Mouse (Mus musculus): ENCODE measurements around the gene Ap5m1. TPM values are rescaled to one million over a fixed set of nuclear protein-coding genes. Genes with fewer than 3 reads are reported as not detected.
"Not testable (repeated sequence)": the region's sequence is repeated elsewhere in the genome, so short reads cannot be mapped to it uniquely, and the experiment has no call there.

Ap5m1 gene
- polyA plus RNA-seq, 1 experiment from 2014 or later: 23.6 TPM

DNA sequence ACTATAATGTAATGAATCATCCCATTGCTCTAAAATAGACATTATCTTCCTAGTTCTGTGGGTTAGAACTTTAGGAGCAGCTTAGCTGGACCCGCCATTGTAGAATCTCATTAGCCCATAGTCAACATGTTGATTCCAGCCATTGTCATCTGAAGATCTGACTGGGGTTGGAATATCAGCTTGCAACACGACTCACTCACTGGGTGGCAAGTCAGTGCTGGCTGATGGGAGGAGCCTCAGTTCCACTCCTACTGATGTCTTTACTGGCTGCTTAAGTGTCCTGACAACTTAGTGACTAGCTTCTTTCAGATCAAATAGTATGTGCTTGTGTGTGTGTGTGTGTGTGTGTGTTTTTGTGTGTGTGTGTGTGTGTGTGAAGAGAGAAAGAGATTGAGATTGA lies 8.5 kb downstream of the Ap5m1 start:
- WGBS: 73% methylated on average over 2 of the region's 2 CpGs
- H3K4me3 ChIP-seq (replicated peaks): no peak overlapping the region
- no peaks in the 10 kb centered on the region for H3K9me3 ChIP-seq
- no peak overlapping the region for H3K27ac ChIP-seq
- no peaks in the 10 kb centered on the region for H3K27me3 ChIP-seq (replicated peaks)
- H3K4me2 ChIP-seq: no peak overlapping the region
- peaks cover 3% of the 10 kb centered on the region; the same call in 1 of the 2 replicates for H3K36me3 ChIP-seq
- H3K4me1 ChIP-seq: no peaks in the 10 kb centered on the region
- no peak for ATAC-seq (ENCODE audit: insufficient read depth, low FRiP score, low read depth)
- H3K9ac ChIP-seq: no peak overlapping the region

DNA sequence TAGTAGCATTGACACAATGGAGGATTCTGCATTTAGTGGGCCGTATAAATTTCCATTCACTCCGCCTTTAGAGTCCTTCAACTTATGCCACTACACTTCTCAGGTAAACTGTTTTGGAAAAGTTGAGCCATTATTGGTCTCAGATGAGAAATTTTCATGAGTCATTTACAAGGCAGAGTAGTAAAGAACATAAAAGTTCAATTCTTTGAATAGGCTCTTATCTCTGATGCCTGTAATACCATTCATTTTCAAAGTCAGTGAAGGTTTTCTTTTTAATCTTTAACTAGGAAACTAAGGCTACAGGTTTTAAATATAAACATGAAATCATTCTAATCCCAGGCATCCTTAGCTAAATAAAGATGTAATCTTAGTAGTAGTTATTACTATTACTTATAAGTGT lies 12.9 kb downstream of the Ap5m1 start:
- Histone ChIP-seq H3K9ac (no peak overlapping the region), H3K4me2 (no peak overlapping the region), H3K4me3 (replicated peaks) (no peak overlapping the region), H3K36me3 (0 out of 2 replicates have a peak, but pooled peaks cover 3% of the 10 kb centered on the region), H3K9me3 (no peaks in the 10 kb centered on the region), H3K27ac (no peak overlapping the region), H3K4me1 (no peaks in the 10 kb centered on the region), H3K27me3 (replicated peaks) (no peaks in the 10 kb centered on the region)
- 98% methylated on average over 2 of the region's 2 CpGs for WGBS
- no peak for ATAC-seq (ENCODE audit: insufficient read depth, low FRiP score, low read depth)

DNA sequence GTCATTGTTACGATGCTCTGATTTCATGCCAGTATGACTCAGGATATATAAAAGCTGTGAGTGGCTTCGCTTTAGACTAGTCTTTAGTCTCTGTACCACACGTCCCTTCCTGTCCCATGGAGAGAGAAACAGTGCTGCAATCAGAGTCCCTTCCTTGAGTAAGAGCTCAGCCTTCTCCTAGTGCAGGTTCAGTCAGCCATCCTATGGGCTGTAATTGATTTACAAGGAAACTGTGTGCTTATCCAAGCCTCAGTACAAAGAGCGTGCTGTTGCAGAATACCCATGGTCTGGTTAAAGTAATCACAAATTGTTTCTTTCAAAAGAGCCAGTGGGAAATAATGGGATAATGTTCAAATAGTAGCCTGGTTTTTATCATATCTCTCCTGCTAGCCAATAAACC lies 20.6 kb downstream of the Ap5m1 start:
- Histone ChIP-seq H3K36me3 (0 out of 2 replicates have a peak, but pooled peaks cover 3% of the 10 kb centered on the region), H3K9me3 (no peaks in the 10 kb centered on the region), H3K27ac (no peak overlapping the region), H3K4me3 (replicated peaks) (no peak overlapping the region), H3K4me1 (no peaks in the 10 kb centered on the region), H3K9ac (no peak overlapping the region), H3K4me2 (no peak overlapping the region), H3K27me3 (replicated peaks) (no peaks in the 10 kb centered on the region)
- WGBS: 86% methylated on average over 4 of the region's 4 CpGs
- ATAC-seq (ENCODE audit: insufficient read depth, low FRiP score, low read depth): no peak

DNA sequence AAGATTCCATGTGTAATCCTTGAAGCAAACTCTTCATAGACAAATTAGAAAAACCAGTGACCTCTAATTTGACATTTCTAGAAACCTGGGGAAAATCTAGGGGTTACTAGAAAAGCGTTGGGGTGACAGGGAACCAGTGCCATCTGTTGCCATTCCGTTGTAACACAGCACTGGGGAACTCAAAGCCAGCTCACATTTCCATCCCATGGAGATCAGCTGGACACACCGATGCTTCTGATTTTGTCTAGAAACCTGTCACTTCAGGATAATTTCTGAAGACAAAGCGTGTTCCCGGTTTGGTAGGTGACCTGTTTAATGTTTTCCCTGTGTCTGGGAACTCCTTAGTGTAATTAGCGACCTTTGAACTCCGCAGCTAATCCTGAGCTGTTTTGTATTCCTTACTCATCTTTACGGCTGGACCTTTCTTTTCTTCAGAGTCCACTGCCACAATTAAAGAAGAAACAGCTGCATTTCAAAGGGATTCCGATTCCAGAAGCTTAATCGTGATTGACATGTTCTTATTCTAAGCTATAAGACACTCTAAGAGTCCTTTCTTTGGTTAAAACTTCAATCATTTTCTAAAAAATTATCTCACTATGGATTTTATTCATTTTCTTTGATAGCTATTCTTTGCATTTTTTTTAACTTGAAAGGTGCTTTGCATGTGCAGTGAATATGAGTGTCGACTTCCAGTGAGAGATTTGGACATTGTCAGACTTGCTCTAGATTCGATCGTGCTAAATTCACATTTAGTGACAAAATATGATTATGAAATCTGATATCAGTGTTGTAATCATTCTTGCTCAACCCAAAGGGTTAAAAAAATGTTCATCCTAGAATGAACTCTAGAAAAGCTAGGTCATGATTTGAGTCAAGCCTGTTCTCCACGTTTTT lies 22.5 kb downstream of the Ap5m1 start:
- Histone ChIP-seq H3K27me3 (replicated peaks) (no peaks in the 10 kb centered on the region), H3K4me2 (no peak overlapping the region), H3K9ac (no peak overlapping the region), H3K9me3 (no peaks in the 10 kb centered on the region), H3K4me1 (no peaks in the 10 kb centered on the region), H3K27ac (no peak overlapping the region), H3K4me3 (replicated peaks) (no peak overlapping the region), H3K36me3 (0 out of 2 replicates have a peak, but pooled peaks cover 3% of the 10 kb centered on the region)
- 69% methylated on average over 14 of the region's 14 CpGs for WGBS
- ATAC-seq (ENCODE audit: insufficient read depth, low FRiP score, low read depth): no peak

DNA sequence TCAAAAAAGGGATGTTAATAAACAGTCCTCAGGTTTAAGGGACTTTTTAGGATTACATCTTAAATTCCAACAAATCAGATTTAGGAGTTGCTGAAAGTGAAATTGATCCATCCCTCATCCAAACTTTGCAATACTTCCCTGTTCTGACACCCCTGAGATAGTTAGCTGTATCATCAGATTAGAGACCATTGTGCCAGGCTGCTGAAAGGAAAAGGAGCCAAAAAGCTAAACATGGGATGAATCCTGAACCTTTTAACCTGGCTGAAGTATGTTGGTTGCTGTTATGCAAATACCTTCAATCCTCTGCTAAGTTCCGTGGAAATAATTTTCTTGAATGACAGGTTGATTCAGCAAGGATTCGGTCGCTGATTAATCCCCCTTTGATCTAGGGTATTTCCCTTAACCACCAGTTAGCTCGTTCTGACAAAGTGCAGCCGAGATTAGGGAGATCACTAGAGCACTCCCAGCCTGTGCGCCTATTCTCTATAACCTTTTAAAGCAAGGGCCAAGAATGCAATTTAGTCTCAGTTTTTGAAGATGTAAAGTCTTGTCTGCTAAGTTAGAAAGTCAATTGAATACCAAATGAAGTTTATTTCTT lies 23.7 kb downstream of the Ap5m1 start:
- Histone ChIP-seq H3K27me3 (replicated peaks) (no peaks in the 10 kb centered on the region), H3K4me1 (no peaks in the 10 kb centered on the region), H3K27ac (no peak overlapping the region), H3K36me3 (0 out of 2 replicates have a peak, but pooled peaks cover 3% of the 10 kb centered on the region), H3K9ac (no peak overlapping the region), H3K9me3 (no peaks in the 10 kb centered on the region), H3K4me2 (no peak overlapping the region), H3K4me3 (replicated peaks) (no peak overlapping the region)
- WGBS: 25% methylated on average over 6 of the region's 6 CpGs
- ATAC-seq (ENCODE audit: insufficient read depth, low FRiP score, low read depth): no peak

DNA sequence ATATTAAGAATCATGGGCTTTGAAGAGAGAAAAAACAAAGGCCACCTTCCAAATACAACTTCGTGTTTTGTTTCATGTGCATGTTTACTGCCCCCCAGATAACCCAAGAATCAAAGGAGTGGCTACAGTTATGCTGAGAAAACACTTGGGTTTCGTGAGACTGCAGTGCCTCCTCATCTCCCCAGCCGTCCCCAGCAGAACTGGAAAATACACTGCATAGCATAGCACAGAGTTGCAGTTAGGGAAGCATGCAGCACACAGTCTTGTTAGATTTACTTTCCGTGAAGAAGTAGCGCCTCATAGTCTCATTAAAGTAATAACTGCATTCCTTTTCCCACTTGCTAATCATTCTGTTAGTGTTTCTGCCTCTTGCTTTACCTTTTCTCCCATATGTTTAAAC lies 24.2 kb downstream of the Ap5m1 start:
- 59% methylated on average over 5 of the region's 5 CpGs for WGBS
- ATAC-seq (ENCODE audit: insufficient read depth, low FRiP score, low read depth): no peak

DNA sequence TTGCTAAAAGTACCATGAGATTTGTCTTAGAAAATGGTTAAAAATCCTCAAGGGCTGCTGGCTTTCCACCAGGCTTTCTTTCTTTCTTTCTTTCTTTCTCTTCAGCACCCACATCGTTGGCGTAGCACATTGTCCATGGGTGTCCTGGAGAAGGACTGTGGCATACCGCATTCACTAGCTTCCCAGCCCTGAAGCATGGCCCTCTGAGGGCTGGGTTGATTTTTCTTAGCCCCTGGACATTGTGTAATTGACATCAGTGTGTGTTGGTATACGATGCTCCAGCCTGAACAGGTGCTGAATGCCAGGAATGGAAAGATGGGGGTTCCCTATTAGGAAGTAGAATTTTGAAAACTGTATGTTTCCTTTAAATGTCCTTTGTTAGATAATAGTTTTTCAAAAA lies 25.4 kb downstream of the Ap5m1 start:
- H3K9me3 ChIP-seq: no peaks in the 10 kb centered on the region
- no peak overlapping the region for H3K27ac ChIP-seq
- 94% methylated on average over 4 of the region's 4 CpGs for WGBS
- H3K4me1 ChIP-seq: no peaks in the 10 kb centered on the region
- 0 out of 2 replicates have a peak, but pooled peaks cover 3% of the 10 kb centered on the region for H3K36me3 ChIP-seq
- H3K9ac ChIP-seq: no peak overlapping the region
- no peak overlapping the region for H3K4me2 ChIP-seq
- H3K4me3 ChIP-seq (replicated peaks): no peak overlapping the region
- no peaks in the 10 kb centered on the region for H3K27me3 ChIP-seq (replicated peaks)
- ATAC-seq (ENCODE audit: insufficient read depth, low FRiP score, low read depth): no peak

More for the DNA sequence above, 24.2 kb downstream of the Ap5m1 start:
- no peak overlapping the region for H3K27ac ChIP-seq
- H3K9ac ChIP-seq: no peak overlapping the region
- H3K27me3 ChIP-seq (replicated peaks): no peaks in the 10 kb centered on the region
- H3K36me3 ChIP-seq: 0 out of 2 replicates have a peak, but pooled peaks cover 3% of the 10 kb centered on the region
- no peak overlapping the region for H3K4me3 ChIP-seq (replicated peaks)
- H3K4me1 ChIP-seq: no peaks in the 10 kb centered on the region
- H3K4me2 ChIP-seq: no peak overlapping the region
- H3K9me3 ChIP-seq: no peaks in the 10 kb centered on the region

DNA sequence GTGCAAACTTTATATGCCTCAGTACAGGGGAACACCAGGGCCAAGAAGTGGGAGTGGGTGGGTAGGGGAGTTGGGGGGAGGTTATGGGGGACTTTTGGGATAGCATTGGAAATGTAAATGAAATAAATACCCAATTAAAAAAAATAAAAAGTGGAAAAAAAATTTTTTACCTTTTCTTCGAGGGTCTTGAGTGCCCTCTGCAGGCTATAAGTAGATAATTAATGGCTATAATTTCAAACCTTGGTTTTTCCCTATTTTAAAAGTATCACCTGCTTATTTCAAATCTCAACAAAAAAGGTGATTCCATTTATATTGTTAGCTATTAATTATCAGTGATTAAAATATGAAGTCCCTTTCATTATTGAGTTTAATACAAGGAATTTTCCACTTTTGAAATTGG lies 25.9 kb downstream of the Ap5m1 start:
- H3K9ac ChIP-seq; H3K4me2 ChIP-seq; H3K9me3 ChIP-seq; H3K27me3 ChIP-seq (replicated peaks); ATAC-seq (ENCODE audit: insufficient read depth, low FRiP score, low read depth); H3K27ac ChIP-seq; H3K4me3 ChIP-seq (replicated peaks); H3K4me1 ChIP-seq; H3K36me3 ChIP-seq: not testable (repeated sequence)
- WGBS: 45% methylated on average over 1 of the region's 1 CpGs

DNA sequence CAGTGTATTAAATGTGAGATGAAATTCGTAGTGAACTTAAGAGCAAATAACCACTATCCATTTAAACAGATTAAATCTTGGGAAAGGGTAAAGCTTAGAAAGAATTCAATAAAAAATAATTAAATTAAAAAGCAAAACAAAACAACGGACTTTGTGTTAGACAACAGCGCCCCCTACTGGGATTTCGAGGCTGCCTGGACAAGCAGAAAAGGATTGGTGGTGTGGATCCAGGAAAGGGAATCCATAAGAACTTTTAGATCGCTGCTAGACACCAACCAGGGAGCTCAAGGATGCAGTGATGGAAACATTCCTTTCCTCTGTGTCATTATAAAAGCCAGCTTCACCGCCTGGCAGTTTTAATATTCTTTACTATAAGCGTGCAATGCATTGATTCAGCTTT lies 52.5 kb downstream of the Ap5m1 start:
- Histone ChIP-seq H3K9me3 (no peaks in the 10 kb centered on the region), H3K9ac (no peak overlapping the region), H3K36me3 (no peaks in the 10 kb centered on the region), H3K27ac (no peak overlapping the region), H3K27me3 (replicated peaks) (no peaks in the 10 kb centered on the region), H3K4me1 (no peaks in the 10 kb centered on the region), H3K4me2 (no peak overlapping the region), H3K4me3 (replicated peaks) (no peak overlapping the region)
- no peak for ATAC-seq (ENCODE audit: insufficient read depth, low FRiP score, low read depth)
- WGBS: 11% methylated on average over 7 of the region's 7 CpGs

DNA sequence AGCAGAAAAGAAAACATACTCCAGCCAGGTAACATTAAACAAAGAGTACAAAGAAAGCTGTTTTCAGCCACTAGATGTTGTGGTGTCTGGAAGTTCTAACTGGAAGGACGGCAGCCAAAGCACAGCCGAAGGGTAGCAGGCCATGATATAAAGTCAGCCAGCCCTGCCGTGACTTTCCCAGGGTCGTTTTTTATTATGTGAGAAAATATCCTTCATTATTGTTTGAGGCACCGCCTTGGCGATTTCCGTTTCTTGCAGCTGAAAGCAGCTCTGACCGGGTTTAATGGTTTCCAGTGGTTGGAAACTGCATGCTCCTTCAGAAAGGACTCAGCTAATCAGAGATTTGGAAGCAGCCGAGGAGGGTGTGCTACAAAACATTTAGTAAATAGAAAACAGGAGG lies 55.8 kb downstream of the Ap5m1 start:
- H3K4me3 ChIP-seq (replicated peaks): no peak overlapping the region
- no peaks in the 10 kb centered on the region for H3K36me3 ChIP-seq
- H3K4me1 ChIP-seq: no peaks in the 10 kb centered on the region
- H3K27ac ChIP-seq: no peak overlapping the region
- no peaks in the 10 kb centered on the region for H3K9me3 ChIP-seq
- ATAC-seq (ENCODE audit: insufficient read depth, low FRiP score, low read depth): no peak
- 53% methylated on average over 9 of the region's 9 CpGs for WGBS
- no peaks in the 10 kb centered on the region for H3K27me3 ChIP-seq (replicated peaks)
- no peak overlapping the region for H3K4me2 ChIP-seq
- H3K9ac ChIP-seq: no peak overlapping the region

DNA sequence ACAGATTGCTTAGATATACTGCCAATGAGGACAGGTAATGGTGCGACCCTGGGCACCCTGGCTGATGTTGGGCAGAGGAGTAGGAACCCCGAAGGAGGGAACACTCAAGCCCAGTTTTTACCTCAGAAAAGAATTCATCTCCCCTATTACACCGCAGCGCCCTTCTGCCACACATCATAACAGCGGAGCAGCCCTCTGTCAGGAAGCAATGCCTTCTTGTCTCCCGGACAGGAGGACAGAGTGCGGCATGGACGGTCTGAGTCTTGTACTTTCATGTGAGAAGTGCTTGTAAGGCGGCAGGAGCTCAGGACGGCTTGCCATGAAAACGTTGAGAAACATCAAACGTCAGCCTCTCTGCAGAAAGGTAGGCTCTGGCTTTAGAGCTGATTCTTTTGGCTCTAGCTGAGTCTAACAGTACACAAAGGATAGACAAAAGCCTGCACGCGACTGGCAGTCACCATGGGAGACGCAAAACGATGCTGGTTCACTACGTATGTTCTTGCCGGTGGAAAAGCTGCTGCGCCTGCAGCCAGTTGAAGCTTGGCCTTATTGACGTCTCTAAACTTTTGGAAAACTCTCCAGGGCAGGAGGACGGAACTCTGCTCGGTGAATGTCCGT lies 61.4 kb downstream of the Ap5m1 start:
- no peaks in the 10 kb centered on the region for H3K9me3 ChIP-seq
- no peak overlapping the region for H3K9ac ChIP-seq
- no peaks in the 10 kb centered on the region for H3K27me3 ChIP-seq (replicated peaks)
- H3K4me3 ChIP-seq (replicated peaks): no peak overlapping the region
- no peak overlapping the region for H3K27ac ChIP-seq
- no peaks in the 10 kb centered on the region for H3K4me1 ChIP-seq
- 75% methylated on average over 23 of the region's 23 CpGs for WGBS
- H3K4me2 ChIP-seq: no peak overlapping the region
- H3K36me3 ChIP-seq: no peaks in the 10 kb centered on the region
- no peak for ATAC-seq (ENCODE audit: insufficient read depth, low FRiP score, low read depth)

Measured in stomach, embryonic 15.5 days (tissue).